Mouse (Mus musculus) midbrain, embryonic 14.5 days (tissue): ENCODE data around the gene Thumpd1. TPM values are rescaled to one million over a fixed set of nuclear protein-coding genes. Genes with fewer than 3 reads are reported as not detected.
A peak's percentile ranks its signal among the peaks of the same experiment; 100 is the strongest.

Experiments used
- ATAC-seq: fragments of 200-750 bp; cut with Nextera tagmentation; 2 replicates; pipeline ENCODE4 v1.8.0; 2017; ENCODE audit warnings: moderate number of reproducible peaks, moderate library complexity; ENCODE audit not compliant: low FRiP score, low TSS enrichment
- DNase-seq: peaks from one replicate; pipeline ENCODE4 v3.0.0-alpha.2; 2015
- H3K27ac ChIP-seq: fragments of 300-500 bp; sonication (generic); replicated peaks from 2 replicates; pipeline ENCODE4 v1.5.1; 2014; ENCODE audit warnings: mild to moderate bottlenecking, low read depth, low read length, moderate library complexity
- H3K27me3 ChIP-seq: fragments of 300-500 bp; sonication (generic); 2 replicates; pipeline ENCODE4 v1.6.1; 2014; ENCODE audit warnings: low read length, control low read depth, mixed read lengths; ENCODE audit not compliant: control insufficient read depth, insufficient read depth
- H3K36me3 ChIP-seq: fragments of 300-500 bp; sonication (generic); 2 replicates; pipeline ENCODE4 v1.6.1; 2014; ENCODE audit warnings: low read length, control low read depth; ENCODE audit not compliant: control insufficient read depth, insufficient read depth
- H3K4me1 ChIP-seq: fragments of 300-500 bp; sonication (generic); 2 replicates; pipeline ENCODE4 v1.6.1; 2014; ENCODE audit warnings: mild to moderate bottlenecking, antibody characterized with exemption, low read length, control low read depth; ENCODE audit not compliant: control insufficient read depth, insufficient read depth
- H3K4me2 ChIP-seq: fragments of 300-500 bp; sonication (generic); 2 replicates; pipeline ENCODE4 v1.6.1; 2014; ENCODE audit warnings: mild to moderate bottlenecking, low read length, moderate library complexity
- H3K4me3 ChIP-seq: fragments of 300-500 bp; sonication (generic); replicated peaks from 2 replicates; pipeline ENCODE4 v1.5.1; 2014; ENCODE audit warnings: low read depth, low read length
- H3K9ac ChIP-seq: fragments of 300-500 bp; sonication (generic); replicated peaks from 2 replicates; pipeline ENCODE4 v1.6.1; 2014; ENCODE audit warnings: mild to moderate bottlenecking, low read length, moderate library complexity
- H3K9me3 ChIP-seq: fragments of 300-500 bp; sonication (generic); 2 replicates; pipeline ENCODE4 v1.6.1; 2016; ENCODE audit warnings: low read length, control low read depth, mixed read lengths; ENCODE audit not compliant: control insufficient read depth
- WGBS: fragments of 180-500 bp; shearing (Covaris S2); extraction: QIAGEN DNeasy Blood & Tissue Kit; methylation state at CpG from one replicate; pipeline ENCODE4 v1.1.7; 2014; 5-methylcytosine and 5-hydroxymethylcytosine counted together
- polyA plus RNA-seq: library from polyadenylated mRNA; unstranded; fragments of >200 nt; fragmentation: Nextera tagmentation; extraction: Ambion mirVana; gene quantifications from 2 replicates; pipeline ENCODE4 v1.2.1, GENCODE M21; 2014

Gene Thumpd1
- polyA plus RNA-seq, 1 experiment from 2014 or later: 94.4 TPM

DNA sequence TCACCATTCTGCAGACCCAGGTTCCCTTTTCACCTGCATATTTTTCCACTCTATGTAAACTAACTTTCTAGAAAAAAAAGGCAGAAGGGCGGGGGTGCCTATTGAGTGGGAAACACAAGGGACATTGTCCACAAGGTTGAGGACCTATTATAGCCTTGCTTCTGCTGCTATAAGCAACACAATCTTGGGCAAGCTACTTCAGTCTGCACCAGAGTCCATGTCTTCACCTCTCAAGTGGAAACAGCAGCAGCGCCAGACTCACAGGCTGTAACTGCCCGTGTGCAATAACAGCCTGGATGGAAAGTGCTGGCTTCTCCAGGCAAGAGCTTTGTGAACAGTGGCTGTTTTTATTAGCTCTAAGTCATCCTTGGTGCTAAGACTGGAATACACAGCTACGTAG lies 28.3 kb downstream of the Thumpd1 start:
- DNase-seq (no peak), ATAC-seq (no peak)
- Histone ChIP-seq H3K36me3 (no peaks in the 10 kb centered on the region), H3K27me3 (no peaks in the 10 kb centered on the region), H3K9ac (no peak overlapping the region), H3K4me2 (no peak overlapping the region), H3K27ac (no peak overlapping the region), H3K4me3 (no peak overlapping the region), H3K9me3 (no peaks in the 10 kb centered on the region), H3K4me1 (no peaks in the 10 kb centered on the region)
- WGBS: 86% methylated on average over 4 of the region's 4 CpGs

DNA sequence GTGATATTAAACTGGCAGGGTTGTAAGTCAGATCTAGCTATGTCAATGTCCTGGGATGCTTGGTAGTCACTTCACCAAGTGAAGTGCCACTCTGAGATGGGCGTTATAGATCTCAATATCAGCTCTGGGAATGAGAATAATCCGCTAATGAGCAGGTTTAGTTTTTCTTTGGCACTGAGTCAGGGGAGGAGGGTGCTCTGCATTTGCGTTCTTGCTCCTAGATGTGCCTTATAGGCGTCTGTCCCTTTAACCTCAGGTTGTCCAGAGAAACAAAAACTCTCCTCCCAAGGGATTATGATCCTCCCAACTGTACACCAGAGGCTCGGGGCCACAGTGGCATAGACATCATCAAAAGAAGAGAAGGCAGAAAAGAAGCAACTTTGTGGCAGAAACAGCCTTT lies 30.9 kb downstream of the Thumpd1 start, which contains the start of gene Acsm4:
Gene Acsm4 (plus strand): TSS at position 301 of the 400 bp plus-strand sequence.
- H3K27ac ChIP-seq: no peak within 1 kb of the TSS

DNA sequence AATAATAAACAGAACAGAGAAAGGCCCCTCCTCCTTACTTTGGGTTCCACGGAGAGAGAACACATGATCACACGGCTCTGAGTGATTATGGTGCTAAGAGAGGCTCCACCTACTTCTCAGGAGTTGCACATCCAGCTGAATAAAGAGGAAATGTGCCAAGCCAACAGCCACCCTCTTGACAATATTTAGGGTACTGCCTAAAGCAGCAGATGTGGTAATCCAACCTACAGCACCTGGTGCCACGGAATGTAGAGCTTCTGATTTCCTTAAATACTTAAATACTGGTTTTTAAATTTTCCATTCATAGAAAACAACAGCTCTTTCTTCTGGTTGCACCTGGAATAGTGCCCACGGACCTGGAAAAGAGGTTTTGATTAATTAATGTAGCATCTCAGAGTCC lies 37.9 kb downstream of the Thumpd1 start:
- Histone ChIP-seq H3K9me3 (no peaks in the 10 kb centered on the region), H3K9ac (no peak overlapping the region), H3K4me2 (no peak overlapping the region), H3K27me3 (no peaks in the 10 kb centered on the region), H3K4me1 (no peaks in the 10 kb centered on the region), H3K27ac (no peak overlapping the region), H3K4me3 (no peak overlapping the region), H3K36me3 (no peaks in the 10 kb centered on the region)
- 78% methylated on average over 4 of the region's 4 CpGs for WGBS
- ATAC-seq: no peak
- DNase-seq: no peak

More for the DNA sequence above, 30.9 kb downstream of the Thumpd1 start, which contains the start of gene Acsm4:
- no peak within 1 kb of the TSS for H3K4me3 ChIP-seq
- H3K9me3 ChIP-seq: no peaks in the 10 kb centered on the region
- 83% methylated on average over 5 of the region's 5 CpGs for WGBS
- ATAC-seq (no peak), DNase-seq (no peak)
- no peaks in the 10 kb centered on the region for H3K36me3 ChIP-seq
- no peaks in the 10 kb centered on the region for H3K27me3 ChIP-seq
- H3K4me1 ChIP-seq: no peaks in the 10 kb centered on the region
- H3K9ac ChIP-seq: no peak within 1 kb of the TSS
- no peak within 1 kb of the TSS for H3K4me2 ChIP-seq

DNA sequence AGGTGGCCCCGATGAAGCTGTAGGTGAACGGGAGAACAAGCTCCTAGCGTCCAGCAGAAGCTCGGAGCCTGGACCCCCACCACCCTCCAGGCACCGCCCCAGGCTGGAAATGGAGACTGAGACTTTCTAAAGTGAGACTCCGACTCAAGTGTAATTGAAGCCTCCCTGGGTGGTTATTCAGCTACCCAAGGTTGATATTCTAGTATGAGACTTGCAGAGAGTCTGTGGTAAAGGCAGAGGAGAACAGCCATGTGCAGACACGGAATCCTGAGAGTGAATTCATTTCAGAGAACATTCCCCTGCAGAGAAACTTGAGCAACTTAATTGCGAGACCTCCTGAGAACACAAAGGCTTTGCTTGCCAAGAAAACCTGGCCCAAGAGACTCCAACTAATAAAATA lies 40.5 kb downstream of the Thumpd1 start:
- 79% methylated on average over 8 of the region's 8 CpGs for WGBS
- no peak overlapping the region for H3K27ac ChIP-seq
- H3K9ac ChIP-seq: no peak overlapping the region
- no peak overlapping the region for H3K4me3 ChIP-seq
- no peaks in the 10 kb centered on the region for H3K9me3 ChIP-seq
- no peaks in the 10 kb centered on the region for H3K36me3 ChIP-seq
- no peak for DNase-seq
- H3K4me2 ChIP-seq: no peak overlapping the region
- H3K27me3 ChIP-seq: no peaks in the 10 kb centered on the region
- no peaks in the 10 kb centered on the region for H3K4me1 ChIP-seq
- no peak for ATAC-seq

DNA sequence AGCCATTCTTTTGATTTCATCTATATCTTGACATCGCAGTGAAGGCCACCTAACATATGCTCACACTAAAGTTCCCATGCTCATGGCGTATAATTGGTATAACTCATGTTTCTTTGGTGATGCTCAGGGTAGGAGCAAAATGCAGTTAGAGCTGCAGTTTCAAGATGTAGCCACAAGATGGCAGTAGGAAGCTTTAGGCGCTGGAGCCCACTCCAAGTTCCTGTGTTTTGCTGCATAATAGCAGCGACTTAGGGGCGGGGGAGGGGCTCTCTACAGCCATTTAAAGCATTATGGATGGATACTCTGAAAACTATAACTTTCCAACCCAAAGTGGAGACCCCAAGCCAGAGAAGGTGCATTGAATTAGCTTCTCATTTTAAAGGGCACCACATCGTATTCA lies 47.1 kb downstream of the Thumpd1 start:
- no peaks in the 10 kb centered on the region for H3K4me1 ChIP-seq
- H3K36me3 ChIP-seq: no peaks in the 10 kb centered on the region

DNA sequence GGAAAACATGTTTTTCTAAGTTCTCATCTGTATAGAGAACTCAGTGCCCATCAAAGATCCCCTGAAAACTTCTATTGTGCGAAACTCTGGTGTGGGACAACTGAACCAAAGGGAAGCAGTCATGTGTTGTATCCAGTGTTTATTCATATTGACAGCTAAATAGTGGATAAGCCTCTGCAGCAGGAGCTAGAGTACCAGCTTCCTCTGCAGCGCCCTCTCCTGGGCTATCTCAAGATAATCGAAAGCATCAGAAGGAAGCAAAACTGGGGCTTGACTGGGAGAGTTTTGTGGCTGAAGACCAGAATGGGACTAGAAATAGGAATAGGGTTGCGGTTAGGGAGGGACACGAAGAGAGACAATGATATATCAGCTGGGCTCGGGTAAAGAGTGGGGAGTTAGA lies 49.7 kb downstream of the Thumpd1 start:
- H3K36me3 ChIP-seq: no peaks in the 10 kb centered on the region
- H3K4me1 ChIP-seq: no peaks in the 10 kb centered on the region
- no peak overlapping the region for H3K9ac ChIP-seq
- DNase-seq (peak; percentile 10), ATAC-seq (no peak)
- H3K4me2 ChIP-seq: no peak overlapping the region
- no peak overlapping the region for H3K27ac ChIP-seq
- no peak overlapping the region for H3K4me3 ChIP-seq
- 45% methylated on average over 6 of the region's 6 CpGs for WGBS
- H3K9me3 ChIP-seq: no peaks in the 10 kb centered on the region
- no peaks in the 10 kb centered on the region for H3K27me3 ChIP-seq

More for the DNA sequence above, 47.1 kb downstream of the Thumpd1 start:
- H3K9ac ChIP-seq: no peak overlapping the region
- no peak overlapping the region for H3K4me2 ChIP-seq
- DNase-seq (peak; percentile 84), ATAC-seq (peak; percentile 57)
- no peak overlapping the region for H3K4me3 ChIP-seq
- H3K9me3 ChIP-seq: no peaks in the 10 kb centered on the region
- 18% methylated on average over 6 of the region's 6 CpGs for WGBS
- H3K27me3 ChIP-seq: no peaks in the 10 kb centered on the region
- H3K27ac ChIP-seq: no peak overlapping the region

DNA sequence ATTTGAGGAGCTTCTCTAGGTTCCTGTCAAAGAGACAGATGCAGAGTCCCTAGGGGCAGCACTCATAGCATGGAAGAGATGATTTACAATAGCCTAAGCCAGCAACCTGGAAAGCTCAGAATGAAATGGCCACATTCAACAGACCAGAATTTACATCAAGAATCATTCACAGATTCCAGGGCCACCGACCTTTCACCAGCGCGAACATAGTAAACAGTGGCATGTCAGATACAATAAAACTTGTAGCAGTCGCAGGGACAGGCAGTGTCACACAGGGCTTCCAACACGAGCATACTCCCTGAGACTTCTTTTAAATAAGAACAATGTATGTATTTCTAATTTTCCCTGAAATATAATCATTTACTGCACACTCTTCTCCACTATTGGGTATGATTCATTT lies 50.2 kb downstream of the Thumpd1 start:
- Histone ChIP-seq H3K9ac (no peak overlapping the region), H3K36me3 (no peaks in the 10 kb centered on the region), H3K4me3 (no peak overlapping the region), H3K4me1 (no peaks in the 10 kb centered on the region), H3K4me2 (no peak overlapping the region), H3K27me3 (no peaks in the 10 kb centered on the region), H3K9me3 (no peaks in the 10 kb centered on the region), H3K27ac (no peak overlapping the region)
- 84% methylated on average over 5 of the region's 5 CpGs for WGBS
- DNase-seq (no peak), ATAC-seq (no peak)

DNA sequence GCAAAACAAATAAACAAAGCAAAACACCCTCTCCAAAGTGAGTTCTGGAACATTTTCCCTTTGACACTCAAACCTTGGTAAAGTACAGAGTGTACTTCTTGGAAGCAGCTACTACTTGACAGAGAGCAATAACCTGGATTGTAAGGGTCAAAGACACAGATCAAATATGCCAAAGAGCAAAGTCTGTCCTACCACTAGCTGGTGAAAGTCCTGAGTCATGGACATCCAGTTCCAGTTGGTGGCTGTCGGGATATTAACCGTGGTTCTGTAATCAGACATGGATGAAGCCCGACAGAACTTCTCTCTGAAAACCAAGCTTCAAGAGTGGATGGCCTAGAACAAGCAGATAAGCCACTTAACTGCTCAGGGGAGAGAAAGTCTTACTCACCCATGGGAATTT lies 52.7 kb downstream of the Thumpd1 start:
- Histone ChIP-seq H3K4me1 (no peaks in the 10 kb centered on the region), H3K9ac (no peak overlapping the region), H3K4me3 (no peak overlapping the region), H3K36me3 (no peaks in the 10 kb centered on the region), H3K4me2 (no peak overlapping the region), H3K27me3 (no peaks in the 10 kb centered on the region), H3K27ac (no peak overlapping the region), H3K9me3 (no peaks in the 10 kb centered on the region)
- WGBS: 90% methylated on average over 3 of the region's 3 CpGs
- no peak for ATAC-seq
- DNase-seq: no peak
